Mouse (Mus musculus) hindbrain, embryonic 13.5 days (tissue): ENCODE data around the gene Hormad2. TPM values are rescaled to one million over a fixed set of nuclear protein-coding genes. Genes with fewer than 3 reads are reported as not detected.

Source experiments
- ATAC-seq: fragments of 200-750 bp; cut with Nextera tagmentation; 2 replicates; pipeline ENCODE4 v1.8.0; 2017; ENCODE audit warnings: moderate TSS enrichment; ENCODE audit not compliant: low FRiP score
- H3K27ac ChIP-seq: fragments of 300-500 bp; sonication (generic); 2 replicates; pipeline ENCODE4 v1.5.1; 2015; ENCODE audit warnings: inconsistent platforms, mild to moderate bottlenecking, moderate library complexity
- H3K27me3 ChIP-seq: fragments of 300-500 bp; sonication (generic); 2 replicates; pipeline ENCODE4 v1.6.1; 2015; ENCODE audit warnings: mild to moderate bottlenecking, inconsistent platforms
- H3K36me3 ChIP-seq: fragments of 300-500 bp; sonication (generic); 2 replicates; pipeline ENCODE4 v1.6.1; 2015; ENCODE audit warnings: mild to moderate bottlenecking, inconsistent platforms
- H3K4me1 ChIP-seq: fragments of 300-500 bp; sonication (generic); replicated peaks from 2 replicates; pipeline ENCODE4 v1.6.1; 2015; ENCODE audit warnings: inconsistent platforms
- H3K4me2 ChIP-seq: fragments of 300-500 bp; sonication (generic); 2 replicates; pipeline ENCODE4 v1.6.1; 2015; ENCODE audit warnings: inconsistent platforms, mild to moderate bottlenecking, moderate library complexity
- H3K4me3 ChIP-seq: fragments of 300-500 bp; sonication (generic); 2 replicates; pipeline ENCODE4 v1.5.1; 2015; ENCODE audit warnings: mild to moderate bottlenecking, inconsistent platforms
- H3K9ac ChIP-seq: fragments of 300-500 bp; sonication (generic); 2 replicates; pipeline ENCODE4 v1.6.1; 2015; ENCODE audit warnings: mild to moderate bottlenecking, inconsistent platforms
- H3K9me3 ChIP-seq: fragments of 300-500 bp; sonication (generic); 2 replicates; pipeline ENCODE4 v1.6.1; 2016; ENCODE audit warnings: inconsistent platforms
- WGBS: fragments of 180-500 bp; shearing (Covaris S2); methylation state at CpG from one replicate; pipeline ENCODE4 v1.1.7; 2015; 5-methylcytosine and 5-hydroxymethylcytosine counted together
- polyA plus RNA-seq: library from polyadenylated mRNA; unstranded; fragments of >200 nt; fragmentation: Nextera tagmentation; extraction: Ambion mirVana; gene quantifications from 2 replicates; pipeline ENCODE4 v1.2.1, GENCODE M21; 2015

Hormad2 gene
- polyA plus RNA-seq, 1 experiment from 2014 or later = not detected

DNA sequence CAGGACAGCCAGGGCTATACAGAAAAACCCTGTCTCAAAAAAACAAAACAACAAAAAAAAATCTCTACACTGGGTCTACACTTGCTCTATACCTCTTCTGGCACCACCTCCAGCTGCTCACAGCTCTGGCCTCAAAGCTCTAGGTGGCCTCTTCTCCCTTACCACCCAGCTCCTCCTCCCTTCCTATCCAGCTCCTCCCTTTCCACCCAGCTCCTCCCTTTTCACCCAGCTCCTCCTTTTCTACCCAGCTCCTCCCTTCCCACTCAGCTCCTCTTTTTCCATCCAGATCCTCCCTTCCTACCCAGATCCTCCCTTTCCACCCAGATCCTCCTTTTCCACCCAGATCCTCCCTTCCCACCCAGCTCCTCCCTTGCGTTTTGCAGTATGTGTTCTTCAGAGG, 26.5 kb upstream of the Hormad2 start:
- no peaks in the 10 kb centered on the region for H3K27me3 ChIP-seq
- no peak overlapping the region for H3K27ac ChIP-seq
- WGBS = 97% methylated on average over 1 of the region's 1 CpGs
- no peak overlapping the region for H3K4me3 ChIP-seq
- no peaks in the 10 kb centered on the region for H3K36me3 ChIP-seq
- peaks cover 13% of the 10 kb centered on the region for H3K4me1 ChIP-seq
- H3K4me2 ChIP-seq = no peak overlapping the region
- no peak for ATAC-seq
- H3K9ac ChIP-seq = no peak overlapping the region
- H3K9me3 ChIP-seq = no peaks in the 10 kb centered on the region

DNA sequence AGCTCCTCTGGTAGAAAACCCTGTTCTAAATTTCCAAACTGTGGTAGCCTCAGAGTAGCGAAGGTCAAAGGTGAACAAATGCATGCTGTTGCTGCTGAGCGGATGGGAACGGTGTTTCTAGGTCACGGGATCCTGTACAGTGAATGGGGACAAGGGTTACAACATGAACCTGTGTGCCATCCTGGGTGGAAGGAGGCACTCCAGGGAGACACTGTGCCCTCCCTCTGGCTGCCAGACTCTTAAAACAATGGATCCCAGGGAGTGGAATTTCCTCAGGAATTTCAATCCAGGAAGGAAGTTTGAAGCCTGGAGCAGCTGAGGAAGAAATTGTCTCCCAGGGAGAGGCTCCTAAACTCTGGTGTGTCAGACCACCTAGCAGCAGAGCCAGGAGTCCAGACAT, 25.3 kb upstream of the Hormad2 start:
- H3K27ac ChIP-seq = no peak overlapping the region
- WGBS = 64% methylated on average over 4 of the region's 4 CpGs
- no peak for ATAC-seq
- H3K4me3 ChIP-seq = no peak overlapping the region
- H3K9me3 ChIP-seq = no peaks in the 10 kb centered on the region
- H3K4me1 ChIP-seq = 0 out of 2 replicates have a peak, but pooled peaks cover under 1% of the 10 kb centered on the region
- no peak overlapping the region for H3K9ac ChIP-seq
- H3K4me2 ChIP-seq = no peak overlapping the region
- no peaks in the 10 kb centered on the region for H3K36me3 ChIP-seq
- no peaks in the 10 kb centered on the region for H3K27me3 ChIP-seq

DNA sequence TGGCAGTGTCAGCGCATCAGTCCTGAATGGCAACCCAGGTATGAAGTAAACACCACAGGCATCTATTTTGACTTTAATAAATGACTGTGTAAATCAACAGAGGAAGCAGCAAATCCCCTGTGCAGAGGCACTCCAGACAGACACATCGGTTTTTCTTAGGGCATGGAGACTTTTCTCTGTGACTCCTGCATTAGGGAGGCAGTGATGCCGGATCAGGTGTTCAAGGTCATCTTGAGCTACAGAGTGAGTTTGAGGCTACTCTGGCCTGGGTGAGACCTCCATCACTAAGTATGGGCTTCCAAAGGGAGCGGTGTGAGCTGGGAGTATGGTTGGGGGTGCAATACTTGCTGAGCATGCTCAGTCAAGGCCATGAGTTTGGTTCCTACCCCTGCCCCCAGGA, 23.7 kb upstream of the Hormad2 start:
- no peaks in the 10 kb centered on the region for H3K9me3 ChIP-seq
- no peak overlapping the region for H3K4me3 ChIP-seq
- no peaks in the 10 kb centered on the region for H3K36me3 ChIP-seq
- no peak overlapping the region for H3K4me2 ChIP-seq
- ATAC-seq = no peak
- H3K27ac ChIP-seq = no peak overlapping the region
- WGBS = 90% methylated on average over 4 of the region's 4 CpGs
- H3K4me1 ChIP-seq = no peaks in the 10 kb centered on the region
- no peaks in the 10 kb centered on the region for H3K27me3 ChIP-seq
- H3K9ac ChIP-seq = no peak overlapping the region

GRCm38 (mm10) chr11:4464186-4464585, 23.3 kb upstream of the Hormad2 start:
- H3K4me2 ChIP-seq = no peak overlapping the region
- 100% methylated on average over 1 of the region's 1 CpGs for WGBS
- ATAC-seq = no peak
- H3K27me3 ChIP-seq = no peaks in the 10 kb centered on the region
- no peaks in the 10 kb centered on the region for H3K4me1 ChIP-seq
- H3K9ac ChIP-seq = no peak overlapping the region
- H3K9me3 ChIP-seq = no peaks in the 10 kb centered on the region
- no peak overlapping the region for H3K27ac ChIP-seq
- no peaks in the 10 kb centered on the region for H3K36me3 ChIP-seq
- H3K4me3 ChIP-seq = no peak overlapping the region

GRCm38 (mm10) chr11:4462868-4463267, 22.0 kb upstream of the Hormad2 start:
- H3K27me3 ChIP-seq = no peaks in the 10 kb centered on the region
- no peaks in the 10 kb centered on the region for H3K36me3 ChIP-seq
- no peak overlapping the region for H3K4me2 ChIP-seq
- no peaks in the 10 kb centered on the region for H3K9me3 ChIP-seq
- ATAC-seq = no peak
- H3K9ac ChIP-seq = no peak overlapping the region
- H3K27ac ChIP-seq = no peak overlapping the region
- no peaks in the 10 kb centered on the region for H3K4me1 ChIP-seq
- H3K4me3 ChIP-seq = no peak overlapping the region
- 50% methylated on average over 2 of the region's 2 CpGs for WGBS

- ATAC-seq = no peak
- Histone ChIP-seq H3K27ac (no peak overlapping the region), H3K4me3 (no peak overlapping the region), H3K4me1 (no peaks in the 10 kb centered on the region), H3K4me2 (no peak overlapping the region), H3K27me3 (no peaks in the 10 kb centered on the region), H3K9me3 (no peaks in the 10 kb centered on the region), H3K36me3 (no peaks in the 10 kb centered on the region), H3K9ac (no peak overlapping the region)
- WGBS = 47% methylated on average over 12 of the region's 12 CpGs
Observed at GRCm38 (mm10) chr11:4461154-4461553, 20.2 kb upstream of the Hormad2 start.

DNA sequence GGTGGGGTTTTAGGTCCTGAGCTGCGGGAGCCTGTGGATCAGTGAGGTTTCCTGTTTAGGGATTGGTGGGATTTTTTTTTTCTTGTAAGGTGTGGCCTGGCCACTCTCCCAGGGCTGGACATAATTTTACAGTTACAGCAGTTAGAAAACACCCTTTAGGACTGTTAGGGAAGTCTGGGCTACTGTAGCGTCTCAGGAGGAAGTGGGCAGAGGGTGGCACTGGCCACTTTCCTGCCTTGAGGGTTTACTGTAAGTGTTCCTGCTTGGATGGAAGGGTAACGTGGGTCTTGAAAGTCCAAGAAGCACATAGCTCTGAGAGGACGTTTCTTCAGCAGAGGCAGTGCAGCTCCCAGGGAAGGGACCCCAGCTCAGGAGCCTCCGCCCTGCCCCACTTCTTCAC, 19.7 kb upstream of the Hormad2 start:
- Histone ChIP-seq H3K4me1 (no peaks in the 10 kb centered on the region), H3K9me3 (no peaks in the 10 kb centered on the region), H3K9ac (no peak overlapping the region), H3K36me3 (no peaks in the 10 kb centered on the region), H3K27ac (no peak overlapping the region), H3K27me3 (no peaks in the 10 kb centered on the region), H3K4me2 (no peak overlapping the region), H3K4me3 (no peak overlapping the region)
- 68% methylated on average over 5 of the region's 5 CpGs for WGBS
- no peak for ATAC-seq

DNA sequence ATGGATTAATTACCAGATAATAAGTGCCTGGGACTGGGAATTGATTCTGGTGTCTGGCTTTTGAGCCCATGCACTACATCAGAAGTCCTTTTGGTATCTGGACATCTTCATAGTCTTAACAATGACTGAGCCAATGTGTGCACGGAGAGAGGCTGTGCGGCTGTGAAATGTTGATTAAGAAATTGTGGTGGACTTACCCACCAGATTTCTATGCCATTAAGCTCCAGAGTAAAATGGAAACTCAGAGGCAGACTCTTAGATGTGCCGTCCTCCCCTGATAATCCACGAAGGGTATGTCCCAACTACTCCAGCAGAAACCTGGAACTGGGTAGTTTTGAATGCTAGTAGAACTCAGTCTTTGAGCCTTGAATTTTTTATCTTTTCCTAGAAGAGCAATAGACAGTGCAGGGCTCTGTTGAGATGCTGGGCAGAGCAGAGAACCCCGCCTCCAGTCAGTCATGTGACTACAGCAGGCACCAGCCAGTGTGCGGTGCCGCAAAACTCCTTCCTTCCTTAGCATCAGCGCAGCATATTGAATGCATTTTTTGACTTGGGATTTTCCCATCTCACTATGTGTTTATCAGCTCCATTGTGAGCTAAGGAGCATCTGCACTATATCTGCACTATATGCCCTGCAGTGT, 14.1 kb upstream of the Hormad2 start:
- no peak overlapping the region for H3K9ac ChIP-seq
- no peak overlapping the region for H3K4me3 ChIP-seq
- H3K4me1 ChIP-seq = no peaks in the 10 kb centered on the region
- ATAC-seq = no peak
- H3K36me3 ChIP-seq = no peaks in the 10 kb centered on the region
- WGBS = 75% methylated on average over 8 of the region's 8 CpGs
- H3K27me3 ChIP-seq = no peaks in the 10 kb centered on the region
- no peak overlapping the region for H3K27ac ChIP-seq
- no peaks in the 10 kb centered on the region for H3K9me3 ChIP-seq
- H3K4me2 ChIP-seq = no peak overlapping the region

DNA sequence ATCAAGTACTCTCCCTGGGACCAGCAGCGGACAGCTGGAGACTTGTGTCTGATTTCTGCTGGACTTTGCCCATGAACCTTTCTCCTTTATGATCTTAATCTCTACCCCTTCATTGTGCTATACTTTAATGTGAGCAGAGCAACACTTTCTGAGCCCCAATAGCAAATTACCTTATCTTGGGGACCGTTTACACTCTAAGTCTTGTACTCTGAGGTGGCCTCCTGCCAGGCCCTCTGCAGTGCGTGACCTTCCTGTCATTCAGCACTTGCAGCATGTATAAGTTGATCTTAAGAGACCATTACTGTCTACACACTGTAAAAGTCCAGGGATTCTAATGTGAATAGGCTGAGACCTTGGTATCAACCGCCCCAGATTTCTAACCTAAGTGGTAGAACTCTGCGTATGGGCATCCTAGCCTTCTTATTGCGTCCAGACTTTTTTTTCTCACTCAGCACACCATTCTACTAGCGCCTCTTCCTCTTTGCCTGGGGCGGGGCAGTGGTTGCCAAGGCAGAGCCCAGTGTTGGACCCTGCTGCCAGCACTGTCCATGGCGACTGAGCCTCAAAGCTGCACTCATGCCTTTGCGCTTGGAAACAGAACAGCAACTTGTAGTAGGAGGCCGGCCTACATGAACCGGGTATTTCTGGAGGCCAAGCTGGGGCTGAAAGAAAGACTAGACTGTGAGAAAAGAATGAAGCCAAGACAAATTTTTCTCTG, 11.7 kb upstream of the Hormad2 start:
- H3K4me3 ChIP-seq = no peak overlapping the region
- H3K9me3 ChIP-seq = no peaks in the 10 kb centered on the region
- no peaks in the 10 kb centered on the region for H3K27me3 ChIP-seq
- H3K9ac ChIP-seq = no peak overlapping the region
- no peaks in the 10 kb centered on the region for H3K4me1 ChIP-seq
- no peak overlapping the region for H3K4me2 ChIP-seq
- H3K36me3 ChIP-seq = no peaks in the 10 kb centered on the region
- no peak for ATAC-seq
- 79% methylated on average over 12 of the region's 12 CpGs for WGBS
- H3K27ac ChIP-seq = no peak overlapping the region

DNA sequence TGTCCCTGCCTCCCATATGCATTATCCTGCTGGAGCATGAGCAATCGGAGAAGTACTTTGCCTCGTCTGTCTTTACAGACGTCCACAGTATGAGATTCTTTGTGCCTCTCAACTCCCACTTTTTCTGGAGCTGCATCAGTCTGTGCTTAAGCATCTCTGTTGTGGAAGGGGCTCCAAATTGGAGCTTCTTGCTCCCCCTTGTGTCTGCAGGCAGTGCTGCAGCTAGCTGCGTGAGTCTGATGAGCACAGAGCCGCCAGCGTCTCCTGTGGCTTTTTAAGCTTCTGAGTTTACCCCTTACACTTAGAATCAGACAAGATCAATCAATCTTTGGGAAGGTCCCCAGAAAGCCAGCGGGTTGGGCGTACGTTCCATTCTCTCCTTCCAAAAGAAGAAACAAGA, 10.2 kb upstream of the Hormad2 start:
- ATAC-seq = no peak
- no peak overlapping the region for H3K9ac ChIP-seq
- no peak overlapping the region for H3K4me2 ChIP-seq
- H3K9me3 ChIP-seq = no peaks in the 10 kb centered on the region
- H3K27me3 ChIP-seq = no peaks in the 10 kb centered on the region
- H3K27ac ChIP-seq = no peak overlapping the region
- WGBS = 23% methylated on average over 9 of the region's 9 CpGs
- H3K36me3 ChIP-seq = no peaks in the 10 kb centered on the region
- H3K4me1 ChIP-seq = no peaks in the 10 kb centered on the region
- no peak overlapping the region for H3K4me3 ChIP-seq

DNA sequence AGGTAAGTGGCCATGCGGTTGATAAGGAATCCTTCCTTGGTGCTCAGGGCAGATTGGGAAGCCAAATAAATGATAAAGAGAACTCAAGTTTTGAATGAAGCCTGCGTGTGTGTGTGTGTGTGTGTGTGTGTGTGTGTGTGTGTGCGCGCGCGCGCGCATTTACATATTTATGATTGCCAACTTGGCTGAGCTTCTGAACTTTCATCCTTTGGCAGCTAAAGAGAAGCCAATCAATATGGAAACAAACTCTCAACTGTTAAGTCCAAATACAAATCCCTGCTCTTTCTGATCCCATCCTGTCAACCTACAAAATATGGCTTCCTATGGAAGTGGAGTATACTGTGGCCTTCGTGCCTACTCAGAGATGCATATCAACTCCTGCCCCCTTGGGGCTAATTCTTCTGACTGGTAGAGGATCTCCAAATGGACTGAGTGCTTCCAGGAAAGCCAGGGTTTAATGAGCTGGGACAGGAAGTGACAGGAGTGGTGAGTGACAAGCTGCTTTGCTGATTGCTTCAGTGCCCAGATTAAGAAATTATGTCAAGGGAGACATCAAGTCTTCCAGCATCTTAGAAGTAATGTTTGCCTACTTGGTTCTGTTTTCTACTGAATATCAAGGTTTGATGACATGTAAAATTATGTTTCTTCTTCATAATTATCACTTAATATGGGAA, 5.4 kb upstream of the Hormad2 start:
- H3K4me2 ChIP-seq = no peak overlapping the region
- H3K9me3 ChIP-seq = no peaks in the 10 kb centered on the region
- no peak for ATAC-seq
- H3K4me1 ChIP-seq = no peaks in the 10 kb centered on the region
- H3K36me3 ChIP-seq = no peaks in the 10 kb centered on the region
- no peak overlapping the region for H3K27ac ChIP-seq
- H3K9ac ChIP-seq = no peak overlapping the region
- H3K27me3 ChIP-seq = no peaks in the 10 kb centered on the region
- WGBS = 93% methylated on average over 9 of the region's 9 CpGs
- no peak overlapping the region for H3K4me3 ChIP-seq

DNA sequence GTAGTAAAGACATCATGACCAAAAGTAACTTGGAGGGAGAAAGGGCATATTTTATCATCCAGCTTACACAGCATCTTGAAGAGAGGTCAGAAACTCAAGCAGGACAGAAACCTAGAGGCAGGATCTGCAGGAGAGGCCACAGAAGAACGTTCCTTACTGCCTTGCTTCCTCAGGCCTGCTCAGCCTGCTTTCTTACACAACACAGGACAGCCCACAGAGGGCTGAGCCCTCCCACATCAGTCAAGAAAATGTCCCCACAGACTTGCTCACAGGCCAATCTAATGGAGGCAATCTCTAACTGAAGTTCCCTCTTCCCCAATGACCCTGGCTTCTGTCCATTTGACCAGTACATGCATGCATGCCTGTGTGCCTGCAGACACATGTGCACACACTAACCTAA, 1.4 kb upstream of the Hormad2 start:
- 56% methylated on average over 1 of the region's 1 CpGs for WGBS
- Histone ChIP-seq H3K4me3 (no peak overlapping the region), H3K4me1 (no peaks in the 10 kb centered on the region), H3K27ac (no peak overlapping the region), H3K36me3 (no peaks in the 10 kb centered on the region), H3K4me2 (no peak overlapping the region), H3K9ac (no peak overlapping the region), H3K9me3 (no peaks in the 10 kb centered on the region), H3K27me3 (no peaks in the 10 kb centered on the region)
- no peak for ATAC-seq

DNA sequence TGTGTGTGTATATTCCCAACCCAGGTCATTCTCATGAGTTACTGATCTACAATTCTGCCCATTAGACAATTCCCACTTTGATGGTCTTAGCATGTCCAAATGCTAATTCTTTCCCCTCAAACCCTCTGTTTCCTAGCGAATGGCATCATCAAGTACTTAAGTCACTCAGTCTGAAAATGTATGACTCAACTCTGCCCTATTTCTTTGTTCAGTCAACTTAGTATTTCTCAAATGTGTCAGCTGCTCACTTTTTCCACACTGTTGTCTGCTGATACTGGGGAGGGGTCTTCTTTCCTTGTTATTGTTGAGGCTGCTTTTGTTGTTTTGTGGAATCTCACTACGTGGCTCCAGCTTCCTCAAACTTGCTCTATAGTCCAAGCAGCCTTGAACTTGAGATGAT, 2.7 kb downstream of the Hormad2 start:
- ATAC-seq = no peak
- no peaks in the 10 kb centered on the region for H3K36me3 ChIP-seq
- WGBS = 56% methylated on average over 2 of the region's 2 CpGs

More for the DNA sequence above, 2.7 kb downstream of the Hormad2 start:
- no peaks in the 10 kb centered on the region for H3K4me1 ChIP-seq
- no peaks in the 10 kb centered on the region for H3K9me3 ChIP-seq
- no peak overlapping the region for H3K4me2 ChIP-seq
- no peak overlapping the region for H3K27ac ChIP-seq
- H3K4me3 ChIP-seq = no peak overlapping the region
- no peaks in the 10 kb centered on the region for H3K27me3 ChIP-seq
- H3K9ac ChIP-seq = no peak overlapping the region
